Mouse (Mus musculus) cerebellum, adult 2 months (tissue): ENCODE data around the gene Magi2.

Source experiments
- CTCF ChIP-seq: fragments of 200-500 bp; IDR thresholded peaks from 2 replicates; pipeline ENCODE4 v1.5.1; 2011; ENCODE audit warnings: low read depth, mild to moderate bottlenecking, control low read depth, low read length, moderate library complexity, borderline replicate concordance; ENCODE audit not compliant: insufficient read depth
- POLR2A ChIP-seq: fragments of 200-500 bp; IDR thresholded peaks from 2 replicates; pipeline ENCODE4 v1.6.1; 2011; ENCODE audit warnings: low read length, control low read depth, borderline replicate concordance; ENCODE audit not compliant: insufficient read depth

GRCm38 (mm10) chr5:19803052-19803769 lies 576.4 kb downstream of the Magi2 start:
- no peak for TF ChIP-seq CTCF
- no peak for TF ChIP-seq POLR2A
